Mouse (Mus musculus): ENCODE measurements at regions not wholly inside any gene's neighbourhood (a gene's known extent, or its start where the extent isn't known, plus 50 kb on each side); places are given as distances from the start of the nearest gene placed in this dataset.

DNA sequence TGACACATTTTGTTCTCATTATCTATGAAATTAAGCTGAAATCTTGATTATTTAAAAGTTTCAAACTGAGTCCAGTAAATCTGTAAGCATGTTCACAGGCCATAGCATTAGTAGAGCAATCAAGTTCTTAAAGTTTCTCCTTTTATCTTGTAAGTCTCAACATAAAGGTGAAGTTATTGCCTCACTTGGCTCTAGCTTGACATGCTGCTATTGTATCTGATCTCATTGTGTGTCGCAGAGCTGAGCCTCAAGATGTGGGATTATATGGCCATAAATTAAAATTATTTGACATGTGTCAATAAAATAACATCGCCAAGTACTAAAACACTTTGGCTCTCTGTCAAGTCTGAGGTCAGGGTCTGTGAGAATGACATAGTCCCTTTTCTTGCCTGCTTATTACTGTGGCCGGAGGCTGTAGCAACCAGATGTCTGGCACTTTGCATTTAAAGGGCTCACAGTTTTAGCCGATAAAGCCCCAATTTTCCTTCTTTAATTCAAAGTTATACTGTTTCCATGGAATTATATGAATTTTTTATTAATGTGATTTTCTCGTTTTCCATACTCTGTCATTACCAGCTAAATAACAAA, 775.8 kb downstream of the A830018L16Rik start:
- Histone ChIP-seq H3K27me3 (ENCODE audit: insufficient read depth, poor library complexity, severe bottlenecking) (no peaks in the 10 kb centered on the region), H3K4me3 (no peak overlapping the region), H3K27ac (no peak overlapping the region), H3K9me3 (no peaks in the 10 kb centered on the region), H3K36me3 (no peaks in the 10 kb centered on the region), H3K4me1 (no peaks in the 10 kb centered on the region)
- 85% methylated on average over 5 of the region's 5 CpGs for WGBS
- no peak for DNase-seq (ENCODE audit: low spot score)

DNA sequence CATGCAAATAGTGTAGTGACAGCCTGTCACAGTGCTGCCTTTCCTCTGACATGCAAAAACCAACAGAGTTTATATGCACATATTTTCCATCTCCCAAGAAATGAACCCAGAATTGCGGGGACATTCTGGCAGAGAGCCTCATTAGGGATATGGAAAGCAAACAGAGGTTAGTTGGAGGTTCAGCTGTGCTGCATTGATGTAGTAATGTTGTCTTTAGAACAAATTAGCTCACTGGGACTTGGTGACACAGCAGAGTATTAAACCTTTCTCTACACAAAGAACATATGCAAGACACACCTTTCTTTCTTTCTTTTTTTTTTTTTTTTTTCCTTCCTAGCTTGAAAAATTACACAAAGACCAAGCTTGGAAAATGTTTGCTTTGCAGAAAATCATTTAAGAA, 778.7 kb downstream of the A830018L16Rik start:
- 79% methylated on average over 1 of the region's 1 CpGs for WGBS
- Histone ChIP-seq H3K36me3 (no peaks in the 10 kb centered on the region), H3K9me3 (no peaks in the 10 kb centered on the region), H3K27ac (no peak overlapping the region), H3K4me1 (no peaks in the 10 kb centered on the region), H3K4me3 (no peak overlapping the region), H3K27me3 (ENCODE audit: insufficient read depth, poor library complexity, severe bottlenecking) (no peaks in the 10 kb centered on the region)
- no peak for DNase-seq (ENCODE audit: low spot score)

DNA sequence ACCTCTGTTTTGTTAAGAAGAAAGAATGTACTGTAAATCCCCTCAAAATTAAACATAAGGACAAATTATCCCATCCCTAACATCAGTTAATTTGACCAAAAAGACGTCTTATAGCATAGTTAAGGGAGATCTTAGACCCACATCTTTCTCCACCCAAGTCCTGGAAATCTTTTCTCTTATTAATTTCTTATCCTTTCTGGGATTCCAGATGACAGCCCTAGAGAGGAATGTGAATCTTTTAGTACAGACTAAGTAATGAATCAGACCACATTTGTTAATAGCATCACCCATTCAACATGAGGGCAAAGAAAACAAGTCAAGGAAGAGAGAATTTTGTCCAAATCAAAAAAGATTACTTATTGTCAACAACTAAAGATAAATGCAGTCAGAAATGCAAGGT, 817.2 kb downstream of the A830018L16Rik start:
- no peak overlapping the region for H3K27ac ChIP-seq
- H3K4me1 ChIP-seq = no peaks in the 10 kb centered on the region
- H3K36me3 ChIP-seq = no peaks in the 10 kb centered on the region
- H3K4me3 ChIP-seq = no peak overlapping the region
- H3K9me3 ChIP-seq = no peaks in the 10 kb centered on the region
- 58% methylated on average over 1 of the region's 1 CpGs for WGBS
- DNase-seq (ENCODE audit: low spot score) = no peak
- H3K27me3 ChIP-seq (ENCODE audit: insufficient read depth, poor library complexity, severe bottlenecking) = no peaks in the 10 kb centered on the region

DNA sequence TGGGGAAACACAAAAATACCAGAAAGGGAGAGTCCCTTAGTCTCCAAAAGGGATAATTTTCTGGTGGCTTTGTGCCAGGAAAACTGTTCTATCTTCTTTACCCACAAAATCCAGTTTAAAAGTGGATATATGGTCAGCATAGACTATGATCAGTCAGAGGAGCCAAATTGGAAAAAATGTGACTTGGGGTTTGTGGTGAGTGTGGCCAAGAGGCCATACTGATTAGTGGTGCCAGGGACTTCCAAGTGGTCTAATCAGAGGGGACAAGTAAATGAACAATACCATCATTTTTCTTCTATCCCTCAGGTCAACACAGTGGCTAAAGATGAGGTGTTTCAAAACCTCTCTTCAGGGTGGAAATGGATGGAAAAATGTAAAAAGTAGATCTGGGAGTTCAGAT, 828.2 kb downstream of the A830018L16Rik start:
- no peaks in the 10 kb centered on the region for H3K27me3 ChIP-seq (ENCODE audit: insufficient read depth, poor library complexity, severe bottlenecking)
- H3K4me1 ChIP-seq = no peaks in the 10 kb centered on the region
- no peaks in the 10 kb centered on the region for H3K9me3 ChIP-seq
- H3K4me3 ChIP-seq = no peak overlapping the region
- no peak overlapping the region for H3K27ac ChIP-seq
- no peaks in the 10 kb centered on the region for H3K36me3 ChIP-seq
- no peak for DNase-seq (ENCODE audit: low spot score)

DNA sequence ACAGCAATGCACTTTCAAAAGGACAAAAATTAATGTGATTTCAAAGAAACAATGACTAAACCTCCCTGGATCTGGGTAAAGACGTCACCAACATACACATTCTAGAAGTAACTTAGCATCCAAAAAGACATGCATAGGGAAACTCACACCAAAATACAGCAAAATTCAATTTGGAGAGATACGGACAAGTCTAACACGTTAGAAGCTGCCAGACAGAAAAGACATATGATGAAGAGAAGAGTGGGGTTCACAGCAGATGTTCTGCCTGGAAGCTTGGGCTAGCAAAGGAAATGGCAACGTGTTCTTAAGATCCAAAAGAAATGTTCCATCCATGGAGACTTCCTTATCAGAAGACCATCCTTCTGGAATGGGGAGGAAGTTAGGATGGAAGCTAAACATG, 868.6 kb downstream of the A830018L16Rik start:
- Histone ChIP-seq H3K4me3 (no peak overlapping the region), H3K4me1 (no peaks in the 10 kb centered on the region), H3K27me3 (ENCODE audit: insufficient read depth, poor library complexity, severe bottlenecking) (no peaks in the 10 kb centered on the region), H3K27ac (no peak overlapping the region), H3K36me3 (no peaks in the 10 kb centered on the region), H3K9me3 (no peaks in the 10 kb centered on the region)
- no peak for DNase-seq (ENCODE audit: low spot score)
- WGBS = 89% methylated on average over 4 of the region's 4 CpGs

DNA sequence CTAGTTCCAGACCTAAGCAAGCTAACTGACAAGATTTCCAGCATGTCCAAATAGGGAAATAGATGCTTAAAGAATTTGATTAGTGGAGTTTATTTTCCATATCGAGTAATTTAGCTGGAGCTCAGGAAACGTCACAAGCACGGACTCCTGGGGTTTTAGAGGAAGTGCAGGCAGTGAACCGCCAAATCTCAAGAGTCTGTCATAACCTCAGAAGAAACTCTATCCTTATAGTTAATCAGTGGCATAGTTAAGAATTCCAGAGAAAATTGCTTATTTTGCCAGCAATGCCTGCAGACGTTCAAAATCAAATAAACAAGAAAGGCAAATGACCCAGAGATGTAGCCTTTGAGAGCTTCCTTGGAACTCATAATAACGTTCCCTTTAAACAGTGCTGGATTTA, 871.6 kb downstream of the A830018L16Rik start:
- no peaks in the 10 kb centered on the region for H3K27me3 ChIP-seq (ENCODE audit: insufficient read depth, poor library complexity, severe bottlenecking)
- no peak overlapping the region for H3K4me3 ChIP-seq
- H3K27ac ChIP-seq = no peak overlapping the region
- 69% methylated on average over 6 of the region's 6 CpGs for WGBS
- H3K36me3 ChIP-seq = no peaks in the 10 kb centered on the region
- no peaks in the 10 kb centered on the region for H3K9me3 ChIP-seq
- no peaks in the 10 kb centered on the region for H3K4me1 ChIP-seq
- no peak for DNase-seq (ENCODE audit: low spot score)

DNA sequence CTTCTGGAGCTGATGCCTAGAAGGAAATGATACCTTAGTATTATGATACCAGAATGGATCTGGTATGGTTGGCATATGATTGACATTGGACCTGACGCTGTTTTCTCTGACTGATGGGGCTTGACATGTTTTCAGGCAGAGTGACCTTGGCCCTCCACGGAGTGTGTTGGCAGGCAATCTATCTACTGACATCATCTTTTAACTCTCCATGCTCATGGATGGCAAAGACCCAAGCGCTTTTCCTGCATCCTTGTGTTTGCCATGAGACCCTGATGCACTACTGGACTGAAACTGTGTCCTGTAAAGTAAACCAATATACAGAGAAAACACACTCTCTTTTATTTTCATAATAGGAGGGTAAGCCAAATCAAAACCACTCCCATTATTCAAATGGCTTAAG, 872.1 kb downstream of the A830018L16Rik start:
- no peak for DNase-seq (ENCODE audit: low spot score)
- no peak overlapping the region for H3K27ac ChIP-seq
- H3K36me3 ChIP-seq = no peaks in the 10 kb centered on the region

DNA sequence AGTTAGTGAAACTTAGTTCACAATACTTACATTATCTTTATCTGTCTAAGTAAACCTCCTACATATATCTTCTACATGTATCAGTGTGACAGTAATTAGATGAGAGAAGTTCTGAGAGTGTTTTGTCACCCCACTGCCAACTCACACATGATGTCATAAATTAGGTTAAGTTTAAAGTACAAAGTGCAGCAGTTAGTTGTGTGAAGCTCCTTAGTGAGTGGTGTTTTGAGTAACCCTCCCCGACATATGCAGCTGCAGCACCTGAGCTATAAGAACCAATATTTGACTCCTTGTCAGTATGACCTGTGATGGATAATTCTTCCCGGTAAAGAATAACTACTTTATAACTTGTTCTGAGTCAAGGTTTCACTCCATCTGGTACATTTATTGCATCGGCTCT, 874.6 kb downstream of the A830018L16Rik start:
- Histone ChIP-seq H3K27ac (no peak overlapping the region), H3K36me3 (no peaks in the 10 kb centered on the region), H3K27me3 (ENCODE audit: insufficient read depth, poor library complexity, severe bottlenecking) (no peaks in the 10 kb centered on the region), H3K4me1 (no peaks in the 10 kb centered on the region), H3K4me3 (no peak overlapping the region), H3K9me3 (no peaks in the 10 kb centered on the region)
- WGBS = 82% methylated on average over 3 of the region's 3 CpGs
- DNase-seq (ENCODE audit: low spot score) = no peak

More for the DNA sequence above, 872.1 kb downstream of the A830018L16Rik start:
- Histone ChIP-seq H3K4me1 (no peaks in the 10 kb centered on the region), H3K27me3 (ENCODE audit: insufficient read depth, poor library complexity, severe bottlenecking) (no peaks in the 10 kb centered on the region), H3K9me3 (no peaks in the 10 kb centered on the region), H3K4me3 (no peak overlapping the region)
- WGBS = 70% methylated on average over 3 of the region's 3 CpGs

DNA sequence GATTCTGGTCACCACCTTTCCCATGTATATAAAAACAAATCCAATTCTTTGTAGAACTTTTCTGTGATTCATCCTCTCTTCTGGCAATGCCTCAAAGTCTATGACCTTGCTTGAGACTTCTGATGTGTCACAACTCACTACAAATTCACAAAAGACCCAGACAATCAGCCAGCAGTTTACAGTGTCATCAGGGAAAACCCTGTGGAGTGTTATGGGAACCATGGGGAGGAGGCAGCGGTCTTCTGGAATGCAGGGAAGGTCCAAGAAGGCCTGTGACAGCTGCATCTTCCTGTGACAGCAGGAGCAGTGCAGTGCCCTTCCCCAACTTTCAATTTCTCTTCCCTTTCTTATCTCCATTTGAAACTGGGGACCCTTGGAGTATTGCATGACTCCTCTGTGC, 877.9 kb downstream of the A830018L16Rik start:
- 43% methylated on average over 1 of the region's 1 CpGs for WGBS
- H3K36me3 ChIP-seq = no peaks in the 10 kb centered on the region
- no peak for DNase-seq (ENCODE audit: low spot score)
- H3K4me1 ChIP-seq = no peaks in the 10 kb centered on the region
- no peaks in the 10 kb centered on the region for H3K27me3 ChIP-seq (ENCODE audit: insufficient read depth, poor library complexity, severe bottlenecking)
- no peak overlapping the region for H3K4me3 ChIP-seq
- no peaks in the 10 kb centered on the region for H3K9me3 ChIP-seq
- no peak overlapping the region for H3K27ac ChIP-seq

DNA sequence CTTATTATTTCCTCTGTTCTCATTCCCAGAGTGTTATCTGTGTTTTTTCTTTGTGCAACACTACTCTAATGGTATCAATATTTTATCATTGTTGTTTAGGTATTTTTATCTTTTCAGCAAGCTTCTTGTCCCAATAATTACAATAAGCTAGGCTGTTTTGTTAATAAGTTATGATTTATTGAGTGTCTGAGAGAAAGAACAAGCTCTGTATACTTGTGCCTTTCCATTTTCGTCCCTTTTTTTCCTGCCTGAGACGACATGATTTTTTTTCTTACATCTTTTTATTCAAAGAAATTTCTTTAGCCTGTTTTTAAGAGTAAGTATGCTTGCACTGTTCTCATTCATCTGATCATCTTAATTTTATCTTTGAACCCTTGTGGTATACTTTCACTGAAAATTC, 904.1 kb downstream of the A830018L16Rik start:
- no peak for DNase-seq (ENCODE audit: low spot score)
- WGBS = 76% methylated on average over 2 of the region's 2 CpGs

DNA sequence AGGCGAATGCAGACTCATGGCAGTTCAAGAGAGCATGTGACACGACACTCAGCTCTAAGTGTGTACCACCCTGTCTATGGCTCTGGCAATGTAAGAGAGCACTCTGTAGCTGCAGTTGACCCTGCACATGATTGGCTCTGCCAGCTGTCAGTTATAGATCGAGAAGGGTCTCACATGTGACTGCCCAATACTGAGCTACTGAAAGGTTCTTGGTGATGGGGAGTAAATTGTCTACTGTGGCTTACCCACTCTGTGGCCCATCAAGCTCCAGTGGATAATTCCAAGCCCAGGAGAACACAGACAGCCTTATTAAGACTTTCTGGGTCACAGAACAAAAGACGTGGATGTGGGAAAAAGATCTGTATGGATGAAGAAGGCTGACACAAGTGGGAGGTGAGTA, 920.3 kb downstream of the A830018L16Rik start:
- no peaks in the 10 kb centered on the region for H3K27me3 ChIP-seq (ENCODE audit: insufficient read depth, poor library complexity, severe bottlenecking)
- no peak overlapping the region for H3K4me3 ChIP-seq
- H3K4me1 ChIP-seq = no peaks in the 10 kb centered on the region
- no peak for DNase-seq (ENCODE audit: low spot score)
- 81% methylated on average over 4 of the region's 4 CpGs for whole genome bisulfite sequencing
- H3K9me3 ChIP-seq = no peaks in the 10 kb centered on the region
- no peak overlapping the region for H3K27ac ChIP-seq
- H3K36me3 ChIP-seq = no peaks in the 10 kb centered on the region

More for the DNA sequence above, 904.1 kb downstream of the A830018L16Rik start:
- no peak overlapping the region for H3K27ac ChIP-seq
- no peaks in the 10 kb centered on the region for H3K27me3 ChIP-seq (ENCODE audit: insufficient read depth, poor library complexity, severe bottlenecking)
- H3K36me3 ChIP-seq = no peaks in the 10 kb centered on the region
- H3K4me3 ChIP-seq = no peak overlapping the region
- no peaks in the 10 kb centered on the region for H3K9me3 ChIP-seq
- H3K4me1 ChIP-seq = no peaks in the 10 kb centered on the region

DNA sequence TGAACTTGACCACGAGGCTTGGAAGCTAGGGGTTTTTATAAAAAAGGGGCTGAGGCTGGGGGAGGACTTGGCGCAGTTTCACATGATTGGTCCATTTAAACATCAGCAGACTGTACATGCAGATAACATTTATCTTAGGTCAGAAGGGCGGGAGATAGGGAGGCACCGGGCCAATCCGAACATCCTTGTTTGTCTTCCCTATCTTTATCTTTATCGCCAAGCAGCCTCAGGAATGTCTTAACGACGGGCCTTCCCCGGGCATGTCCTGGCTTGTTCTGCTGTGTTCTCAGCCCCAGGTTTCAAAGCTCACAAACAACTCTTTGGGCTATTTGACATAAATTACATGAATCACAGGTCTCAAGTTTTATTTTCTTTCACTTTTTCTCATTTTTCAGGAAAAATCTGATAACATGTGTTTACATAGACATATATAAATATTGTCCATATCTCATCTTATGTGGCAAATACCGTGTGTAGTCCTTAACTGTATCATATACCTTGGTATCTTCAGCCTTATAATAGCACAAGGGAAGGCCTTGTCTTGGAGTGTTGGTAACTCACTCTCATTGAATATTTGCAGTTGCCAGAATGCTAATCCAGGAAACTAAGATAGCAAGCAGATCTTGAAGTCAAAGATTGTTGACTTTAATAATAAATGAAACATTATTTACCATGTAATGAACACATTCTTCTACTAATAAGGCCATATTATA, 931.0 kb downstream of the A830018L16Rik start:
- Histone ChIP-seq H3K27ac (no peak overlapping the region), H3K36me3 (no peaks in the 10 kb centered on the region), H3K9me3 (no peaks in the 10 kb centered on the region; the same call in 1 of the 2 replicates), H3K4me3 (no peak overlapping the region), H3K4me1 (no peaks in the 10 kb centered on the region), H3K27me3 (ENCODE audit: insufficient read depth, poor library complexity, severe bottlenecking) (no peaks in the 10 kb centered on the region)
- DNase-seq (ENCODE audit: low spot score) = no peak
- WGBS = 53% methylated on average over 10 of the region's 10 CpGs

DNA sequence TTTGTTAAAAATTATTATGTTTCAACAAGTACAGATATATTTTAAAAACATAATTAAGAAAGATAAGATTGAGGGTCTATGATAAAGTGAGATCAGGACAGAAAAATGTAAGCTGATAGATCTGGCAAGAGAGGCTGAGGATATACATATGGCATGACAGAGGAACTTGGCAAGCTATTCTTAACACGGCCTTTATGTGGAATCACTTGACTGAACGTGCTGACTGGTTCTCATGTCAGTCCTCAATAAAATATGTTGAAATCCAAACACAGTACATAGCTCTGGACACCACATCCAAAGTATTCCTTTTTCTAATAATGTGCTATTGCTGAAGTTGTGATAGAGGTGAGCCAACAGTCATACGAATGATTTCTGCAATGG, 931.5 kb downstream of the A830018L16Rik start:
- Histone ChIP-seq H3K27ac (no peak overlapping the region), H3K27me3 (ENCODE audit: insufficient read depth, poor library complexity, severe bottlenecking) (no peaks in the 10 kb centered on the region), H3K36me3 (no peaks in the 10 kb centered on the region), H3K4me1 (no peaks in the 10 kb centered on the region), H3K9me3 (no peaks in the 10 kb centered on the region; the same call in 1 of the 2 replicates), H3K4me3 (no peak overlapping the region)
- 76% methylated on average over 3 of the region's 3 CpGs for WGBS
- no peak for DNase-seq (ENCODE audit: low spot score)

DNA sequence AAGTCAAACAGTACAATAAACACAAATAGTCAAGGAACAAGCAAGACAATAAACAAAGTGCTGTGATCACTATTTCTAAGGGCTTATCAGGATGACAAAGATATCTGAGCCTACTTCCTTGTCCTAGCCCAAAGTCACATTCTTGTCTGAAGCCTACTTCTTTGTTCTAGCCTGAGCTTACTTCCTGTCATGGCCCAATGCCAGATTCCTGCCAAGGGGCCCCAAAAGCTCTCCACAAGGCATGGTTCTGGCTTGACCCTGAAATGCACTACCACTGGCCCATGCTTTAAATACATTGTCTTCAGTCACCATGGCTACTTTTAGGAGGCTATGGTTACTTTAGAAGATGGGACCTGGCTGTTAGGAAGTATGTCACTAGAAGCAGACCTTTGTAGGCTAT, 940.6 kb downstream of the A830018L16Rik start:
- Histone ChIP-seq H3K9me3 (no peaks in the 10 kb centered on the region), H3K27me3 (ENCODE audit: insufficient read depth, poor library complexity, severe bottlenecking) (no peaks in the 10 kb centered on the region), H3K4me1 (no peaks in the 10 kb centered on the region), H3K27ac (no peak overlapping the region), H3K4me3 (no peak overlapping the region), H3K36me3 (no peaks in the 10 kb centered on the region)
- no peak for DNase-seq (ENCODE audit: low spot score)
